Mouse (Mus musculus): ENCODE measurements at regions not wholly inside any gene's neighbourhood (a gene's known extent, or its start where the extent isn't known, plus 50 kb on each side); places are given as distances from the start of the nearest gene placed in this dataset.

DNA sequence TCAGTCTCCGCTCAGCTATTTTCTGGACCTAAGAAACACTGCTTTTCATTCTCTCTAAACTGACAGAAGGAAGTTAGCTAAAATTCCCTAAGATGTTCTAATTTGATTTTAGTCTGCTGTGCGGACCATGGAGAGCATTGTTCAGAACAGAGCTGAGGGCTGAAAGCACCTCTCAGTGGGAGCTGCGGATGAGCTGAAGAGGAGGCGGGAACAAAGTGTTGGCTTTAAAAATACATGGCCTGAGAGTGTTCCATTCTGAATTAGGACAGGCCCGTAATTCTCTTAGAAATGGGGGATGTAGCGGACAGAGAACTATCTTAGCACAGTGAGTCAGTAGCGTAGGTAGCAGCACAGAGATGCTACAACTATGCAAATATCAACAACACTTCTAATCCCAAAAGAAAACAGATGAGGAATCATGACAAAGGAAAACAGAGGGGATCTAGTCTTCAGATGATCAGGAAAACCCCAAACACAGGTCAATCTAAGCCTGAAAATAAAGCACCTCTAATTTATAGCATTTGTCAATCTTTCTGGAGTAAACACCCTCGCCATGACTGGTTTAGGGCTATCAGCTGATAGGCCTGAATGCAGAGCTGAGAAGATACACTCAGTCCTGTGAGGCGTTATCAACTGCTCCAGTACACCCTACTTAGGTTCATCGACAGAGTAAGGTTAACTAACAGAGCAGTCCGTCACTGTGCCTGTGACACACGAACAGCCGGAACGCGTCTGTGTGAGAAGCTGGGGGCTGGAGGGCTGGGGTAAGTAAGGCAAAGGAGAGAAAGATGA lies 60.8 kb upstream of the Peli2 start:
- no peak overlapping the region for H3K27ac ChIP-seq (ENCODE audit: control insufficient read depth, insufficient read depth, low read depth, low read length)
- H3K4me3 ChIP-seq (ENCODE audit: control insufficient read depth, low read depth, low read length) = no peak overlapping the region
- no peaks in the 10 kb centered on the region for H3K36me3 ChIP-seq (ENCODE audit: control insufficient read depth, insufficient read depth, low read length)
- no peak for TF ChIP-seq CTCF (IDR thresholded peaks at IDR 0.05; ENCODE audit: control insufficient read depth, insufficient read depth, insufficient replicate concordance, low read depth, low read length)
- TF ChIP-seq POLR2A (IDR thresholded peaks at IDR 0.05; ENCODE audit: control insufficient read depth, low read depth, low read length) = no peak
- H3K27me3 ChIP-seq (ENCODE audit: control insufficient read depth, insufficient read depth, low read length) = no peaks in the 10 kb centered on the region
- H3K4me1 ChIP-seq (ENCODE audit: control insufficient read depth, insufficient read depth, low read length) = no peaks in the 10 kb centered on the region

DNA sequence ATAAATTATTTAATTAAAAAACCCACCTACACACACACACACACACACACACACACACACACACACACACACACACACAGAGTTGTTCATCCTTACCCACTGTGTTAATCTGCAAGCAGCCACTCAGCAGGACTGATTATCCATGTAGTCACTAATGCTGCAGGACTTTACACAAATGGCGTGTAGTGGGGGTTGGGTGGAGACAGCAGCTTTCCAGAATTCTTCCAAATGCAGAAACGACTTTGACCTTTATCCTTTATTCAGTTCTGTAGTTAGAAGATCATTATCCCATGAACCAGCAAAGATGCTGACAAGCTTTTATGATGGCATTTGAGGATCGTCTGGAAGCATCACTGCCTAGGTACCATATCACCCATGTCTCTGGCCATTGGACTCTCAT lies 52.0 kb upstream of the Peli2 start:
- Histone ChIP-seq H3K4me1 (ENCODE audit: control insufficient read depth, insufficient read depth, low read length) (peaks cover 4% of the 10 kb centered on the region), H3K36me3 (ENCODE audit: control insufficient read depth, insufficient read depth, low read length) (no peaks in the 10 kb centered on the region), H3K27ac (ENCODE audit: control insufficient read depth, insufficient read depth, low read depth, low read length) (no peak overlapping the region), H3K27me3 (ENCODE audit: control insufficient read depth, insufficient read depth, low read length) (no peaks in the 10 kb centered on the region), H3K4me3 (ENCODE audit: control insufficient read depth, low read depth, low read length) (no peak overlapping the region)
- TF ChIP-seq POLR2A (IDR thresholded peaks at IDR 0.05; ENCODE audit: control insufficient read depth, low read depth, low read length) = no peak
